Mouse (Mus musculus) embryonic facial prominence, embryonic 14.5 days (tissue): ENCODE measurements around the gene Tmem170. TPM values are rescaled to one million over a fixed set of nuclear protein-coding genes. Genes with fewer than 3 reads are reported as not detected.

ENCODE experiments used
- ATAC-seq: fragments of 200-750 bp; cut with Nextera tagmentation; 2 replicates; pipeline ENCODE4 v1.8.0; 2017; ENCODE audit warnings: low read depth, moderate number of reproducible peaks, moderate TSS enrichment
- DNase-seq: peaks from one replicate; pipeline ENCODE4 v3.0.0-alpha.2; 2015; ENCODE audit warnings: low spot score
- H3K27ac ChIP-seq: fragments of 300-500 bp; sonication (generic); replicated peaks from 2 replicates; pipeline ENCODE4 v1.5.1; 2014; ENCODE audit warnings: low read depth, mild to moderate bottlenecking, low read length, moderate library complexity
- H3K27me3 ChIP-seq: fragments of 300-500 bp; sonication (generic); replicated peaks from 2 replicates; pipeline ENCODE4 v1.6.1; 2014; ENCODE audit warnings: low read length; ENCODE audit not compliant: control insufficient read depth, insufficient read depth
- H3K36me3 ChIP-seq: fragments of 300-500 bp; sonication (generic); 2 replicates; pipeline ENCODE4 v1.6.1; 2014; ENCODE audit warnings: low read length, mixed read lengths; ENCODE audit not compliant: control insufficient read depth, insufficient read depth
- H3K4me1 ChIP-seq: fragments of 300-500 bp; sonication (generic); 2 replicates; pipeline ENCODE4 v1.6.1; 2014; ENCODE audit warnings: antibody characterized with exemption, low read length; ENCODE audit not compliant: control insufficient read depth, insufficient read depth
- H3K4me2 ChIP-seq: fragments of 300-500 bp; sonication (generic); 2 replicates; pipeline ENCODE4 v1.6.1; 2014; ENCODE audit warnings: low read depth, mild to moderate bottlenecking, low read length, moderate library complexity, mixed read lengths
- H3K4me3 ChIP-seq: fragments of 300-500 bp; sonication (generic); 2 replicates; pipeline ENCODE4 v1.5.1; 2014; ENCODE audit warnings: low read depth, mild to moderate bottlenecking, low read length
- H3K9ac ChIP-seq: fragments of 300-500 bp; sonication (generic); 2 replicates; pipeline ENCODE4 v1.6.1; 2014; ENCODE audit warnings: low read depth, mild to moderate bottlenecking, low read length, moderate library complexity, mixed read lengths
- H3K9me3 ChIP-seq: fragments of 300-500 bp; sonication (generic); 2 replicates; pipeline ENCODE4 v1.6.1; 2016; ENCODE audit warnings: low read length; ENCODE audit not compliant: control insufficient read depth
- WGBS: fragments of 180-500 bp; shearing (Covaris S2); extraction: QIAGEN DNeasy Blood & Tissue Kit; methylation state at CpG from one replicate; pipeline ENCODE4 v1.1.7; 2014; 5-methylcytosine and 5-hydroxymethylcytosine counted together
- polyA plus RNA-seq: library from polyadenylated mRNA; unstranded; fragments of >200 nt; fragmentation: Nextera tagmentation; extraction: Ambion mirVana; gene quantifications from 2 replicates; pipeline ENCODE4 v1.2.1, GENCODE M21; 2014

The Tmem170 gene
- polyA plus RNA-seq, 1 experiment from 2014 or later: 4.1 TPM

DNA sequence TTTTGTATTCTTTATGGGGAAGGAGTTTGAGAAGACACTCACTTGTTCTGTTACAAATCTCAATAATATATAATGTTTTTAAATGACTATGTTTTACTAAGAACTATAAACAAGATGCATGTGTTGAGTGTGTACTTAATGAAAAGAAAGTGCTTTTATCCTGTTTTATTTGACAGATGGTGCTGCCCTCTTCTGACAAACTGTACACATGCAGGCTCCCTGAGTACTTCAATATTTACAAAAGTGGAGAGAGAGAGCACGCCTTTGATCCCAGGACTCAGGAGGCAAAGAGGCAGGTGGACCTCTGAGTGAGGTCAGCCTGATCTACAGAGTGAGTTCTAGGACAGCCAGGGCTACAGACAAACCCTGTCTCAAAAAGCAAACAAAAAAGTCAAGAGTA lies 41.0 kb downstream of the Tmem170 start:
- Histone ChIP-seq H3K9ac (no peak overlapping the region), H3K27ac (no peak overlapping the region), H3K9me3 (no peaks in the 10 kb centered on the region), H3K4me2 (no peak overlapping the region), H3K4me3 (no peak overlapping the region), H3K27me3 (no peaks in the 10 kb centered on the region), H3K36me3 (peaks cover 65% of the 10 kb centered on the region), H3K4me1 (no peaks in the 10 kb centered on the region)
- DNase-seq: no peak
- WGBS: 55% methylated on average over 1 of the region's 1 CpGs
- ATAC-seq: no peak

DNA sequence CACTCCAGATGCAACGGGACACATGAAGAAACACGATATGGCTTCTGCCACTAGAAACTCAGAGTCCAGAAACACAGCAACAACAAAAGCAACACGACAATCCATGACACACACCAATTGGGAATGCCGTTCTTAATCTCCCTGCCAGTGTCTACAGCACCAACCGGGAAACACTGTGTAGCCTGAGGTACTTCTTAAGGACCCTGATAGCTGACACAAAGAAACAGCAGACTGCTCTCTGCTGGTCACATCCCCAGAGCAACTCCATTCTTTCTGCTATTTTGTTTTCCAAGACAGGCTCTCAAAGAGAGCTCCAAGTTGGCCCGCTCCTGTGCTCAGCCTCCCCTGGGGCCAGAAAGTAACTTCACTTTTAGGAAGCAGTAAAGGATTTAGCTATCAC lies 42.5 kb downstream of the Tmem170 start:
- DNase-seq (no peak), ATAC-seq (no peak)
- H3K4me3 ChIP-seq: no peak overlapping the region
- H3K27ac ChIP-seq: no peak overlapping the region
- no peak overlapping the region for H3K4me2 ChIP-seq
- H3K9ac ChIP-seq: no peak overlapping the region
- 47% methylated on average over 6 of the region's 6 CpGs for WGBS
- H3K9me3 ChIP-seq: no peaks in the 10 kb centered on the region
- peaks cover 67% of the 10 kb centered on the region for H3K36me3 ChIP-seq
- H3K27me3 ChIP-seq: no peaks in the 10 kb centered on the region
- no peaks in the 10 kb centered on the region for H3K4me1 ChIP-seq

DNA sequence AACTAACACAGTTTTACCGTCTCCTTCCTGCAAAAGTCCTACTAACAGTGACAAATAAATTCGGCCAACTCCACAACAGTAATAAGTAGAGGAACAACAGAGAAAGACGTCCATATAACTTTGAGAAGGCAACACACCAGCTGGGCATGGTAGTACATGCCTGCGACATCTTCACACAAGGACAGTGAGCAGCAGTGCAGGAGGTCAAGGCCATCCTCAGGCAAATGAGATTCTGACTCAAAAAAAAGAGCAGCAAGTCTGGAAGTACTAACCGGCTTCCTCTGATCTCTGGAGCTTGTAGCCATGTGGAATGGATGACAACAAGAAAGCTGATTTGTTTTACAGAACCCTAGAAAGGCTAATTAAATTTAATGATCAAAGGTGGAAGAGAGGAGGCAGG lies 43.6 kb downstream of the Tmem170 start:
- ATAC-seq (no peak), DNase-seq (no peak)
- Histone ChIP-seq H3K9ac (no peak overlapping the region), H3K4me1 (no peaks in the 10 kb centered on the region), H3K4me3 (no peak overlapping the region), H3K36me3 (peaks cover 66% of the 10 kb centered on the region), H3K27ac (no peak overlapping the region), H3K27me3 (no peaks in the 10 kb centered on the region), H3K9me3 (no peaks in the 10 kb centered on the region), H3K4me2 (no peak overlapping the region)
- 68% methylated on average over 5 of the region's 5 CpGs for WGBS

DNA sequence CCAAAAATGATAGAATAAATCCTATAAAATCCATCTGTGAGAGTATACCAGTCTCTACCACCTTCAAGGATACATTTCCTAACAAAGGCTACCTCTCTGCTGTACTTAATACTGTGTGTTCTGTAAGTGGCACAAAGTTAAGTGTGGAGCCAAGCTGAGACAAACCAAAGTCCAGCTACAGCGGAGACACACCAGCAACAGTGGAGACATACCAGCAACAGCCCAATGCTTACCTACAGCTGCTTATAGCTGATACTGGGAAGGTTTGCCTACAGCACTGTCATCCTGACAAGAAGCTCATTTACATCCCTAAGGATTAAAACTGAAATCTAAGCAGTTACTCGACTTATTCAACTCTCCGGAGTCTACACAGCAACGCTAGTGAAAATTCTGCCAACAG lies 44.6 kb downstream of the Tmem170 start:
- peaks cover 63% of the 10 kb centered on the region for H3K36me3 ChIP-seq
- H3K4me1 ChIP-seq: no peaks in the 10 kb centered on the region
- no peaks in the 10 kb centered on the region for H3K27me3 ChIP-seq
- no peaks in the 10 kb centered on the region for H3K9me3 ChIP-seq
- WGBS: 66% methylated on average over 4 of the region's 4 CpGs
- DNase-seq (no peak), ATAC-seq (no peak)
- H3K4me2 ChIP-seq: no peak overlapping the region
- no peak overlapping the region for H3K9ac ChIP-seq
- no peak overlapping the region for H3K27ac ChIP-seq
- no peak overlapping the region for H3K4me3 ChIP-seq

DNA sequence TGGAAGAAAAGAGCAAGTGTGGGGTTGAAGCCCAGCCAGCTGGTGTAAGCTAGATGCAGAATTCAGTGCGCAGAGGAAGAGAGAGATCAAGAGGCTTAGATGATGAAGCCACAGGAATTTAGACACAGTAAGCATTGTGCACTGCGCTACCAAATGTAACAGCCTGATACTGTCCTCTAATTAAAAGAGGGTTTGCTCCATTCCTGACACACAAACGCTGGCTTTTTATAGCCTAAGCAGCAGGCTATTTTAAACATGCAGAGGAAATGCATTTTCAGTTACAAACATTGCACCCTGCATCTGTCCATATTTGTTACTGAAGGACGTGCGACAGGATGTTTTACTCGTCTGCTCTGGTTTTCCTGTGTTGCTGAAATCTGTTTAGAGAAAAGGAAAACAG lies 48.0 kb downstream of the Tmem170 start:
- Histone ChIP-seq H3K36me3 (peaks cover 77% of the 10 kb centered on the region), H3K27ac (peak overlapping the region; percentile 28)

DNA sequence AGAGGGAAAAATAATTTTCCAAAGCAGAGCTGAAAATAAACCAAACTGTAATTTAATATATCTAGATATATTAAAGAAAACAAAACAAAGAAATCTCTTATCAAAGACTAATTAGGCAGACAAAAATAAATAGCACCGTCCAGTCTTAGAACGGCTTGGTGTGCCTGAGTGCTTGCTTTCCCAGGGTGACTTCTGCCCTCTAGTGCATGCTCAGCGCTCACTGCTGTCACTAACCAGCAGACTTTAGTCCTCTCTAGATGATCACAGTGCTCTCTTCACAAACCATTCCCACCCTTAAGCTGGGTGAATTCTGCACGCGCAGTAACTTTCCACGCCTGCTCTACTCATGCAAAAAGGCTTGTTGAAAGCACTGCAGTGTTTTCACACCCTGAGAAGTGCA lies 51.3 kb downstream of the Tmem170 start:
- H3K27me3 ChIP-seq: no peaks in the 10 kb centered on the region
- no peak overlapping the region for H3K4me2 ChIP-seq
- no peak overlapping the region for H3K27ac ChIP-seq
- ATAC-seq (no peak), DNase-seq (peak; percentile 33)
- H3K9ac ChIP-seq: no peak overlapping the region
- peaks cover 82% of the 10 kb centered on the region for H3K36me3 ChIP-seq
- no peaks in the 10 kb centered on the region for H3K4me1 ChIP-seq
- H3K4me3 ChIP-seq: no peak overlapping the region
- WGBS: 70% methylated on average over 6 of the region's 6 CpGs
- H3K9me3 ChIP-seq: no peaks in the 10 kb centered on the region

More for the DNA sequence above, 48.0 kb downstream of the Tmem170 start:
- Histone ChIP-seq H3K4me3 (no peak overlapping the region), H3K4me2 (no peak overlapping the region), H3K9ac (no peak overlapping the region), H3K27me3 (no peaks in the 10 kb centered on the region), H3K9me3 (no peaks in the 10 kb centered on the region), H3K4me1 (no peaks in the 10 kb centered on the region)
- ATAC-seq: peak; percentile 84; the same call in 1 of the 2 replicates
- DNase-seq: peak; percentile 72
- 61% methylated on average over 6 of the region's 6 CpGs for WGBS

DNA sequence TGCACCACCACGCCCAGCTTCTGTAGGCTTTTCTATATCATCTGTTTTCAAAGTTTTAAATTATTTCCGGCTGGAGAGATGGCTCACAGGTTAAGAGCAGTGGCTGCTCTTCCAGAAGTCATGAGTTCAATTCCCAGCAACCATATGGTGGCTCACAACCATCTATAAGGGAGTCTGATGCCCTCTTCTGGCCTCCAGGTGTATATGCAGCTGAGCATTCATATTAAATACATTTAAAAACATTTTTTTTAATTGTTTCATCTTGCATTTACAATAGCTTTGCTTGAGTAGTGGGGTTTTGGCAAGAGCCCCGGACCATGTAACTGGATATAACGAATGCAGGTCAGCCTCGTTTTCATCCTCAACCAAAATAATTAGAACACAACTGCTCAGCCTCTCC lies 52.2 kb downstream of the Tmem170 start:
- Histone ChIP-seq H3K36me3 (peaks cover 81% of the 10 kb centered on the region), H3K27me3 (no peaks in the 10 kb centered on the region), H3K4me3 (no peak overlapping the region), H3K9ac (no peak overlapping the region), H3K4me2 (no peak overlapping the region), H3K9me3 (no peaks in the 10 kb centered on the region), H3K4me1 (no peaks in the 10 kb centered on the region), H3K27ac (no peak overlapping the region)
- ATAC-seq: no peak
- 95% methylated on average over 5 of the region's 5 CpGs for WGBS
- no peak for DNase-seq

DNA sequence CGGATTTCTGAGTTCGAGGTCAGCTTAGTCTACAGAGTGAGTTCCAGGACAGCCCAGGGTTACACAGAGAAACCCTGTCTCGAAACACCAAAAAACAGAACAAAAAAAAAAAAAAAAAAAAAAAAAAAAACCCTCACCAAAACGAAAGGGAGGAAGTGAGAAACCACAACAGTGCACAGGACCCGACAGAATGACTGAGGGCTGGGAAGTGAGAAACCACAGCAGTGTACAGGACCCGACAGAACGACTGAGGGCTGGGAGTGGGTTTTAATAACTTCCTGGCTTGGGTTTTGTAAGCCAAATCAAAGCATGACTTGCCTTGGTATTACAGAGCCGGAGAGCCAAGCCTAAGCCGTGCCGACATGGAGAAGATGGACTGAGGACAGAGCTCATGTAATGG lies 55.4 kb downstream of the Tmem170 start:
- H3K27ac ChIP-seq: no peak overlapping the region; the same call in 1 of the 2 replicates
- no peak overlapping the region for H3K9ac ChIP-seq
- H3K4me3 ChIP-seq: no peak overlapping the region
- DNase-seq (no peak), ATAC-seq (no peak)
- peaks cover 59% of the 10 kb centered on the region for H3K36me3 ChIP-seq
- no peaks in the 10 kb centered on the region for H3K27me3 ChIP-seq
- no peaks in the 10 kb centered on the region for H3K4me1 ChIP-seq
- H3K4me2 ChIP-seq: no peak overlapping the region
- no peaks in the 10 kb centered on the region for H3K9me3 ChIP-seq
- WGBS: 78% methylated on average over 10 of the region's 10 CpGs

DNA sequence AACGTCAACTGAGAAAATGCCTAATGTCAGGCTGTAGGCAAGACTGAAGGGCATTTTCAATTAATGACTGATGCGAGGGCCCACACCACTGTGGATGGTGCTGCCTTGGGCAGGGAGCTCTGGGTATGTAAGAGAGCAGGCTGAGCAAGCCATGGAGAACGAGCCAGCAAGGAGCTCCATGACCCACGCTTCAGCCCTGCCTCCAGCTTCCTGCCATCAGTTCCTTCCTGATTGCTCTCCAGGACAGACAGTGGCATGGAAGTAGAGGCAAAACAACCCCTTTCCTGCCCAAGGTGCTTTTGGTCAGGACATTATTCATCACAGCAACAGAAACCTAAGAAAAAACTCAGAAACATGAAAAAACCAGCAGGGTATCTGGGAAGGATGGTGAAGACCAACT lies 55.9 kb downstream of the Tmem170 start:
- no peaks in the 10 kb centered on the region for H3K27me3 ChIP-seq
- H3K27ac ChIP-seq: peak overlapping the region; percentile 39; the same call in 1 of the 2 replicates
- H3K4me3 ChIP-seq: no peak overlapping the region
- DNase-seq: no peak
- H3K4me1 ChIP-seq: no peaks in the 10 kb centered on the region
- H3K9ac ChIP-seq: no peak overlapping the region
- WGBS: 85% methylated on average over 4 of the region's 4 CpGs
- no peaks in the 10 kb centered on the region for H3K9me3 ChIP-seq
- no peak overlapping the region for H3K4me2 ChIP-seq
- ATAC-seq: no peak
- H3K36me3 ChIP-seq: peaks cover 59% of the 10 kb centered on the region
